Mouse (Mus musculus): ENCODE data around the gene Rara. TPM values are rescaled to one million over a fixed set of nuclear protein-coding genes. Genes with fewer than 3 reads are reported as not detected.

Gene Rara
- total and polyA plus RNA-seq, 3 experiments: 10.1 to 12.8 (median 10.9) TPM

DNA sequence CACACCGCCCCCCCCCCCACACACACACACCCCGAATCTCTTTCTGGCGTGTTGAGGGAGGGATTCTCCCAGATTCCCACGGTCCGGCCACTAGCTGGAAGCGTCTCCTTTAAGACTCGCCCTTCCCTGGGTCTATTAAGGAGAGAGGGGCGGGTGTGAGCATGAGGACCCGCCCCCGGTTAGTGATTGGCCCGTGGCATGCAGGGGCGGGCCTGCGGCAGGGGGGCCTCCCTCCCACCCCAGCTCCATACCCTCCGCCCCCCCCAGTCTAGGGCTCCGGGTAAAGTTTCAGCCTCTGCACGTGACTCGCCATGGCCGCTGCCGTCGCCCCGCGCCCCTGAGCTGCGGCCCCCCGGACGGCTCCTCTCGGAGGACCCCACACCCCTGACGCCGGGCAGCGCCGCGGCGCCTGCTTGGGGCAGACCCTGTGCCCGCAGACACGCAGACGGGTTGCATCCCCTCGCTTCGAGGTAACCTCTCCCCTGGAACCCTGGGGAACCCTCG, 9.8 kb downstream of the Rara start:
- no peaks in the 10 kb centered on the region for H3K27me3 ChIP-seq (ENCODE audit: control insufficient read depth, insufficient read depth, low read length)
- 1% methylated on average over 38 of the region's 38 CpGs for WGBS
- peak; percentile 92 to 95 for DNase-seq
- 0 out of 2 replicates have a peak, but pooled peaks cover 1% of the 10 kb centered on the region for H3K79me2 ChIP-seq (replicated peaks; ENCODE audit: control insufficient read depth, insufficient read depth, low read length)
- no peaks in the 10 kb centered on the region for H3K36me3 ChIP-seq (ENCODE audit: control insufficient read depth, insufficient read depth, low read length)
- peak overlapping the region; percentile 88 for H3K9ac ChIP-seq (ENCODE audit: low read depth, low read length)
- TF ChIP-seq EP300 (IDR thresholded peaks at IDR 0.05; ENCODE audit: insufficient read depth, low read depth, low read length) (0 out of 2 replicates have a peak, but pooled peaks have one; percentile 79), CTCF (IDR thresholded peaks at IDR 0.05) (no peak), POLR2A (IDR thresholded peaks at IDR 0.05; ENCODE audit: insufficient read depth, low read depth, low read length) (peak; percentile 92)
- peak overlapping the region; percentile 61 for H3K4me3 ChIP-seq
- peak overlapping the region; percentile 94 for H3K27ac ChIP-seq
- intact Hi-C loops (cut with DNase I): no loop called here
- H3K4me1 ChIP-seq (ENCODE audit: control insufficient read depth, insufficient read depth, low read length): peaks cover 33% of the 10 kb centered on the region

DNA sequence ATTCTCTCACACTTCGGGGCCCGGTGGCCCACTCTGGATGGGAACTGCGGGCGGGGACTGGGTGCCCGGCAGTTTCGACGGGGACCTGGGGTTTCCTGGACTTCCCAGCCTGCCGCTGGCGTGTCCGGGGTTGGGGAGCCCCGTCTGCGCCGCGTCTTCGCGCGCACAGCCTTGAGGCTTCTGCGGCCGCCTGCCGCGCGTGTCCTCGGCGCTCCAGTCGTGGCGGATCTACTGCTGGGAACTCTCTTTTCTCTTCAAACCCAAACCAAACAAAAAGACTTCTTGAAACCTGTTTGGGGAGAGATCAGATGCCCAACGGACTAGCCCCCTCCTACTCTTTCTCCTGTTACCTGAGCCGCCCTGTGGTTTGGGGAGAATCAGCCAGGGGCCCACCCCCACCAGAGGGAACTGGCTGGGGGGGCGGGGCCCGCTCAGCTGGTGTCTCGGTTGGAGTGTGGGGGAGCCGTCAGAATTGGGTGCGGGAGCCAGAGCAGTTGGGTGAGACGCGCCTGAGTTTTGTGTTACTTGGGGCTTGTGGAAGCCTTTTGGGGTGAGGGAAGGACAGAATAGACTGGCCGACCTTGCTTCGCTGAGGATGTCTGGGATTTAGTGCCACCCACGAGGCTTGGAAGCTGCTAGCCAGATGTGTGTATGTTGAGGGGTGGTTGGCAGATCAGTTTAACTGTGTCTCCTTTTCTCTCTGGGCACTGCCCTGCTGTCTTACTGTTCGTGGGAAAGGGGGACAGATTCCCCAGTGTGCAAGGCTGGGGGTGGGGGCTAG, 10.5 kb downstream of the Rara start:
- Histone ChIP-seq H3K27ac (peak overlapping the region; percentile 94), H3K36me3 (ENCODE audit: control insufficient read depth, insufficient read depth, low read length) (no peaks in the 10 kb centered on the region), H3K79me2 (replicated peaks; ENCODE audit: control insufficient read depth, insufficient read depth, low read length) (0 out of 2 replicates have a peak, but pooled peaks cover 1% of the 10 kb centered on the region), H3K4me1 (ENCODE audit: control insufficient read depth, insufficient read depth, low read length) (peaks cover 34% of the 10 kb centered on the region), H3K27me3 (ENCODE audit: control insufficient read depth, insufficient read depth, low read length) (no peaks in the 10 kb centered on the region), H3K4me3 (peak overlapping the region; percentile 61), H3K9ac (ENCODE audit: low read depth, low read length) (peak overlapping the region; percentile 88)
- WGBS: under 1% methylated on average over 39 of the region's 39 CpGs
- intact Hi-C loops (cut with DNase I): loop anchor here (1.0 kb wide), 1 partner anchor 25 kb away; no protein-coding TSS in a partner anchor
- 0 out of 2 replicates have a peak, but pooled peaks have one; percentile 1 for TF ChIP-seq EP300 (IDR thresholded peaks at IDR 0.05; ENCODE audit: insufficient read depth, low read depth, low read length)
- TF ChIP-seq CTCF (IDR thresholded peaks at IDR 0.05): no peak
- peak; percentile 75 to 78 for DNase-seq

DNA sequence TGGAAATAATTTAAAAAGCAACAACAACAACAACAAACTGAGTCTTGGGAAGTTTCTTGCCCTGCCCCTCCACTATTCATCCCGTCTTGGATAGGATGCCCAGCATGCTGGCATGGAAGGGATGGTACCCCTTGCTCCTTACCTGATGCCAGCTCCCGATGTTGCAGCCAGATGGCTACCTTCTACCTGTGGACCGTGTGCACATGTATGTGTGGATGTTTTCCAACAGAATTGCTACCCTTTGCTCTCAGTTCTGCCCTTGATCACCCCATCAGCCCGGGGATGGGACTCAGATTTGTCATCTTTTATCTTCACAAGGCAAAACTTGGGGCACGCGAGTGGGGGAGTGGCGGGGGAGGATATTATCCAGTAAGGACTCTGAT, 11.1 kb downstream of the Rara start:
- Histone ChIP-seq H3K27me3 (ENCODE audit: control insufficient read depth, insufficient read depth, low read length) (no peaks in the 10 kb centered on the region), H3K36me3 (ENCODE audit: control insufficient read depth, insufficient read depth, low read length) (no peaks in the 10 kb centered on the region), H3K27ac (no peak overlapping the region; the same call in 1 of the 2 replicates), H3K4me3 (peak overlapping the region; percentile 61; the same call in 1 of the 2 replicates), H3K9ac (ENCODE audit: low read depth, low read length) (peak overlapping the region; percentile 88), H3K79me2 (replicated peaks; ENCODE audit: control insufficient read depth, insufficient read depth, low read length) (0 out of 2 replicates have a peak, but pooled peaks cover 1% of the 10 kb centered on the region), H3K4me1 (ENCODE audit: control insufficient read depth, insufficient read depth, low read length) (peaks cover 35% of the 10 kb centered on the region)
- TF ChIP-seq POLR2A (IDR thresholded peaks at IDR 0.05; ENCODE audit: insufficient read depth, low read depth, low read length): no peak
- TF ChIP-seq EP300 (IDR thresholded peaks at IDR 0.05; ENCODE audit: insufficient read depth, low read depth, low read length): no peak
- 46% methylated on average over 7 of the region's 7 CpGs for WGBS
- no peak for DNase-seq
- intact Hi-C loops (cut with DNase I): loop anchor here (1.0 kb wide), 1 partner anchor 25 kb away; no protein-coding TSS in a partner anchor

DNA sequence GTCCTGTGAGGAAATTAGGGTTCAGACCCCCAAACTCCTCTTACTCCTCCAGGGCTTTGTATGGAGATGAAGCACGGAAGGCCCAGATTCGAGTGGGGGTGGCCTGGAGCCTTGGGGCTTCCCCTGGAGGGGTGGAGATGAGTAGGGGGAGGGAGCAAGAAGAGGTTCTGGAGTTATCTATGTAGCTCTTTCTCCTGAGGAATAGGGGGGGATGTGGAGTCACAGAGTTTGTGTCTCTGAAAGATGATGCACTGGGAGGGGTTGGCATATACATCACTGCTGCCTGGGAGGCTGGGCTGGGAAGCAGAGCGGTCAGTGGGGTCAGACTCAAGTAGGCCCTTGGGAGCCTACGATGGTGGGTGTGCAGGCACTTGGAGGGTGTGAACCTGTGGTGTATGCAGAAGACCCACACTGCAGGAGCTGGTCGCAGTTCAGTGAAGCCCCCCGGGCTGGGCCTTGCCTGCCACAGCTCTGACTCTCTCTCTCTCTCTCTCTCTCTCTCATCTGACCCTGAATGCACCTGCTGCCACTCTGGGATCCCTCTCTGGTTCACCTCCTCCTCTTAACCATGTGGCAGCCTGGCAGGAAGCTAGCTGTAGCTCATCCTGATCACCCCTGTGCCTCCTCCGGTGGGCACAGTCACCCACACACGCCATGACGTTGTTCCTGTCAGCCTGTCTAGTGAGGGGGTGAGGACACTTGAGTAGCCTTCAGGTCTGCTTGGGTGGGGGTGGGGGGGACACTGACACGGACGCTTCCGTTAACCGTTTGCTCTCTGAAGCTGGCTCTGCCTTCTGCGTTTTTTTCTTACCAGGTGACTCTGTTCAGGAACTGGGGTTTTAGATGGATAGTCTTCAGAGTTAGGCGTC, 11.7 kb downstream of the Rara start:
- intact Hi-C loops (cut with DNase I): no loop called here
- H3K36me3 ChIP-seq (ENCODE audit: control insufficient read depth, insufficient read depth, low read length): no peaks in the 10 kb centered on the region
- H3K4me3 ChIP-seq: no peak overlapping the region; the same call in 1 of the 2 replicates
- no peak overlapping the region; the same call in 1 of the 2 replicates for H3K27ac ChIP-seq
- peaks cover 40% of the 10 kb centered on the region for H3K4me1 ChIP-seq (ENCODE audit: control insufficient read depth, insufficient read depth, low read length)
- H3K27me3 ChIP-seq (ENCODE audit: control insufficient read depth, insufficient read depth, low read length): no peaks in the 10 kb centered on the region
- H3K79me2 ChIP-seq (replicated peaks; ENCODE audit: control insufficient read depth, insufficient read depth, low read length): 0 out of 2 replicates have a peak, but pooled peaks cover 1% of the 10 kb centered on the region
- WGBS: 36% methylated on average over 15 of the region's 15 CpGs
- peak in 1 of 2 experiments; percentile 36 for DNase-seq
- peak overlapping the region; percentile 20 for H3K9ac ChIP-seq (ENCODE audit: low read depth, low read length)
- TF ChIP-seq POLR2A (IDR thresholded peaks at IDR 0.05; ENCODE audit: insufficient read depth, low read depth, low read length): no peak
- TF ChIP-seq CTCF (IDR thresholded peaks at IDR 0.05): no peak
- no peak for TF ChIP-seq EP300 (IDR thresholded peaks at IDR 0.05; ENCODE audit: insufficient read depth, low read depth, low read length)

DNA sequence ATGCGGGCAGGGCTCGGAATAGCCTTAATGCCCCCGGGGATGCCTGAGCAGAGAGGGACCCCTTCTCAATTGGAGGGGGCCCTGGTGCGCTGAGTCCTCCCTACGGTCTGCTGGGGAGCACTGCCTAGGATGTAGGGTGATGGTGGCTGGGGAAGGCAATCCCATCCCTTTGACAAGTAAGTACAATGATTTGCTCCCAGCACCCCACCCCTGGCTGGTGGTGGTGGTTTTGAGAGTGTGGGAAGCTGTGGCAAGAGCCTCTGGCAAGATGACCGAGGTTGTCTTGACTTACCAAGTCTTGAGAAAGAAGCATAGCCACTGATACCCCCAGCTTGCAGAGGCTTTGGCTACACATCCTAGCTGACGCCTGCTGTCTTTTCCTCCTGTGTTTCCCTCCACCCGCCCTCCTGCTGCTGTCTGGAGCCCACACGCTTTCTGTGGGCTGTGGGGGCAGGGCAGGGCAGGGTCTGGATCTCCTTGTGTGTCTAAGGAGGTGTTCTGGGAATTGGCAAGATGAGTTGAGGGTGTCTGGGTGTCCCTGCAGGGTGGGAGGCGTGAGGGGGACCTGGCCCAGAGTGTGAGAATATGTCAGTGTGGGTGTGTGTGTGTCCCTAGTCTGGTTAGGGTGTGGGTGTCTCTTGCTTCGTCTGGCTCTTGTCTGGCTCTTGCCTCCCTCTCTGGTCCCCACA, 12.5 kb downstream of the Rara start:
- Histone ChIP-seq H3K27ac (peak overlapping the region; percentile 98; the same call in 1 of the 2 replicates), H3K27me3 (ENCODE audit: control insufficient read depth, insufficient read depth, low read length) (no peaks in the 10 kb centered on the region), H3K79me2 (replicated peaks; ENCODE audit: control insufficient read depth, insufficient read depth, low read length) (peaks cover 1% of the 10 kb centered on the region; the same call in 1 of the 2 replicates), H3K4me1 (ENCODE audit: control insufficient read depth, insufficient read depth, low read length) (peaks cover 44% of the 10 kb centered on the region), H3K4me3 (no peak overlapping the region), H3K9ac (ENCODE audit: low read depth, low read length) (peak overlapping the region; percentile 43), H3K36me3 (ENCODE audit: control insufficient read depth, insufficient read depth, low read length) (no peaks in the 10 kb centered on the region)
- intact Hi-C loops (cut with DNase I): no loop called here
- TF ChIP-seq EP300 (IDR thresholded peaks at IDR 0.05; ENCODE audit: insufficient read depth, low read depth, low read length): no peak
- no peak for TF ChIP-seq CTCF (IDR thresholded peaks at IDR 0.05)
- no peak for TF ChIP-seq POLR2A (IDR thresholded peaks at IDR 0.05; ENCODE audit: insufficient read depth, low read depth, low read length)
- peak; percentile 45 to 49 for DNase-seq
- WGBS: 41% methylated on average over 11 of the region's 11 CpGs

Measured in heart, adult 2 months (tissue).